Mouse (Mus musculus) c-Kit-positive CD71-positive TER-119-negative erythroid progenitor cells, embryonic 14.5 days (primary cell): ENCODE data around the gene Gm17349.
"Not testable (repeated sequence)": the region's sequence is repeated elsewhere in the genome, so short reads cannot be mapped to it uniquely, and the experiment has no call there.

Source experiments
- DNase-seq: peaks from one replicate; pipeline ENCODE4 v3.0.0-alpha.2; 2013; ENCODE audit warnings: low read depth

The Gm17349 gene

DNA sequence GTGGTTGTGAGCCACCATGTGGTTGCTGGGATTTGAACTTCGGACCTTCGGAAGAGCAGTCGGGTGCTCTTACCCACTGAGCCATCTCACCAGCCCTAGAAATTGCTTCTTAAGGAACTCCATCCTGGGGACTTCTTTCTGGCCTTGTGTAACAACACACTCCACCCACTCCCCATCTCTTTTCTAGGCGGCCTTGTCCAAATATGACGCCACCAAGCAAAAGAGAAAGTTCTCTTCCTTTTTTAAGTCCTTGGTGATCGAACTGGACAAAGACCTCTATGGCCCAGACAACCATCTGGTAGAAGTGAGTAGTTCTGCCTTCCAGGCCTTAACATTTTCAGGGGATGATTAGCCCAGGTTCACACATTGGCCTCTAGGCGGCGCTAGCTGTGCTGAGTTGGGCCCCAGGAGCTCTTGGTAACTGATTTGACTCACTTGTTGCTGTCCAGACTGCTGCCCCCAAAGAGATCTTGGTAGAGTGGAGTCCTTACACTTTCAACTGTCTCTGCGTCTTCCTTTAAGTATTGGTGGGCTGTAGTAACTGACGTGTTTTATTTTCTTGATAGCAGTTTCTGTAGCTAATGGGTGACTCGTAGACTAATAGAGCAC, at the start of gene Gm17349:
Gene Gm17349 (minus strand): TSS at position 51 of the 609 bp plus-strand sequence.
- peak; percentile 71 for DNase-seq

DNA sequence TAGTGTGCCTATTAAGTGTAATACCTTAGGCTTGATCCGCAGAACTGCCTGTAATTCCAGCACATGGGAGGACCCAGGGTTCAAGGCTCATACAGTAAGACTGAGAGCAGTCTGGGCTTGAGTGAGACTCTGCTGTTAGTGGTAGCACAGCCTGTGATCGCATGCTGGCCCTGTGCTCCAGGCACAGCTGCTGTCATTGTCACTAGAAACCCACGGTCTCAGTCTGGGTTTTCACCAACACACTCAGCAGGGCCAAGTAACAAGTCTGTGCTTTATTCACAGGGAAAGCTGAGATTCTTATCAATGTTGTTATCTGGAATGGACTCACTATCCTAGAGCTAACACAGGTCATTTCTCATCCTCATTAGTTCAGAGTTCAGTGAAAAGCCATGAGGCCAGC, 48.9 kb upstream of the Gm17349 start:
- DNase-seq: no peak

DNA sequence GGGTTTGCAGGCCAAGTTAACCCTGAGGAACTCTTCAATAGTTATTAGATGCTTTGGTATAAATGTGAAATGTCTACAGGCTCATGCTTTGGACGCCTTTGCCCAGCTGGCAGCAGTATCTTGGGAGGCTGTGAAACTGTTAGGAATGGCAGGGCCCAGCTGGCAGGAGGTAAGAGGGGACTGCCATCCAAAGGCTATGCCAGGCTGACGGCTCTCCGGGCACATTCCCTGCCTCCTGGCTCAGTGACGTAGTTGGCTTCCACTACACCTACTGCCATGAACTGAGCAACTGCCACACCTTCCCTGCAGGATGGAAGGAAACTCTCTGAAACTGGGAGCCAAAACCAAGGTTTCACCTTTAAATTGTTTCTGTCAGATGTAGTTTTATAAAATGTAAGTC, 34.9 kb upstream of the Gm17349 start:
- no peak for DNase-seq

DNA sequence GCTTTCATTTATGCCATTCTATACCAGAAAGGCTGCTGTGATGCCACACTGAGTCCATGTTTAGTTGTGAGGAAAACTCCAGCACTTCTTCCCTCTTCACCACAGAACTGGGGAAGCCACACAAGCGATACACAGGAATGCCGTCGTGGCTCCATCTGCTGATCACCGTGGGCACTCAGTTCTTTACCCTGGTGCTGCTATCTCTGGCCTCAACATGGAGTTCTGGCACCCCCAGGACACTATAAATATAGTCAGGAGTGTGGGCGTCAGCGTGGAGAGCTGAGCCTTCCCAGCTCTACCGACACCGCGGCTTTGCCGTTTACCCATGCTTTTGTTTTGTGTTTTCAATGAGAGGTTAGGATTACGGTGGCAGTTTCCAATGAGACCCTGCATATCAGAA, 31.4 kb upstream of the Gm17349 start:
- DNase-seq: no peak

DNA sequence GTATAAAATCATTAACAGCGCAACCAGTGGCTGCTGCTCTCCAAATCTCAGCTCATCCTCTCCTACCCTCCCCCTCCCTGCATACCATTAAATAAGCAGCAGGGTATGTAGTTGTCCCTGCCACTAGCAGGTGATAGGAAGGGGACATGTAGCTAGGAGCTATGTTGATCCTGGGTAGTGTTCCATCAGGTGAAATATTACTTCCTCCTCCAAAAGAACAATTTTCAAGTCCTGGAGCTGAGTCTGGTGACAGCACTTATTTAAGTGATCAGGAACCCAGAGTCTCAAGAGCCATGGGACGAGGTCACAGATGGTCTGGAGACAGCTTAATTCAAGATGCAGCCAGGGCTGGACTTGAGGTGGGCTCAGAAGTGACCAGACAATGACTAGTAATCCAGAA, 30.3 kb upstream of the Gm17349 start:
- no peak for DNase-seq

DNA sequence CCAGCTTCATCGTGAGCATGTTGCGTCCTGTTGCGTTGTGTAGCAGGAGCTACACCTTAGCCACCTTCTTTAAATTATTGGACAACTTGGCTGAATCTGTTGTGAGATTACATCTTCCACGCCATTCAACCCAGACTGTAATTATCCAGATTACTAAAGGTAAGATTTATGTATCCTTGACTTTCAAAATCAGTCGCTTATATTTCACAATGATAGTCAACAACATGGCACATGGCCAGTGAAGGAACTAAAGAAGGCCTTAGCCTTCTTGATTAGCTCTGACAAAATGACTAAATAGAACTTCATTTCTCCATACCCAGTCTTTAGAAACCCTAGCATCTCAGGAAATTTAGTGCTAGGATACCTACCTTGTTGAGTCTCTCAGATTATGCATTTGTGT, 27.9 kb upstream of the Gm17349 start:
- no peak for DNase-seq

DNA sequence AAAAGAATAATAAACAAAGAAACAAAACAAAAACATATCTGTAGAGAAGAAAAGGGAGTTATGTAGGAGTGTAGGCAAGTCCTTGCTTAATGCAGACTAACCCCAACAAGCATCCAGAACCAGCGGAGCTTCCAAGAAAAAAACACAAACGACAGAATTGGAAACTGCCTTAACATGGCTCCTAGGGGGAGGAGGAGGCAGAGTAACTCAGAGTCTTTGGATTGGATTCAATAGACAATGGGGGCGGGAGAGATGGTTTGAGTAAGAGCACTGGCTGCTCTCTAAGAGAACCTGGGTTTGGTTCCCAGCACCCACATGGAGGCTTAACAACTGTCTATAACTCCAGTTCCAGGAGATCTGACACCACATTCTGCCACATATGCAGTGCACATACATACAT, 26.4 kb upstream of the Gm17349 start:
- no peak for DNase-seq

DNA sequence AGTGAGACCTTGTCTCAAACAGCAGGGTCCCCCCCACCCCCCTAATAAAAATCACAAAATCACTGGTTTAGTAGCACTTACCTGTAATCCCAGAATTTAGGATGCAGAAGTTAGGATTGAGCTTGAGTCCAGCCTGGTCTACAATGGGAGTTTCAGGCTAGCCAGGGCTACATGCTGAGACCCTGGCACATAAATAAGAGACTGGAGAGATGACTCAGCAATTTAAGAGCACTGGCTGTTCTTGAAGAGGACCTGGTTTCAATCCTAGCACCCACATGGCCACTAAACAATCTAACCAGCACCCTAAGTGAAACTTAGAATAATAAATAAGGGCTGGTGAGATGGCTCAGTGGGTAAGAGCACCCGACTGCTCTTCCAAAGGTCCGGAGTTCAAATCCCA, 25.9 kb upstream of the Gm17349 start:
- DNase-seq: no peak

DNA sequence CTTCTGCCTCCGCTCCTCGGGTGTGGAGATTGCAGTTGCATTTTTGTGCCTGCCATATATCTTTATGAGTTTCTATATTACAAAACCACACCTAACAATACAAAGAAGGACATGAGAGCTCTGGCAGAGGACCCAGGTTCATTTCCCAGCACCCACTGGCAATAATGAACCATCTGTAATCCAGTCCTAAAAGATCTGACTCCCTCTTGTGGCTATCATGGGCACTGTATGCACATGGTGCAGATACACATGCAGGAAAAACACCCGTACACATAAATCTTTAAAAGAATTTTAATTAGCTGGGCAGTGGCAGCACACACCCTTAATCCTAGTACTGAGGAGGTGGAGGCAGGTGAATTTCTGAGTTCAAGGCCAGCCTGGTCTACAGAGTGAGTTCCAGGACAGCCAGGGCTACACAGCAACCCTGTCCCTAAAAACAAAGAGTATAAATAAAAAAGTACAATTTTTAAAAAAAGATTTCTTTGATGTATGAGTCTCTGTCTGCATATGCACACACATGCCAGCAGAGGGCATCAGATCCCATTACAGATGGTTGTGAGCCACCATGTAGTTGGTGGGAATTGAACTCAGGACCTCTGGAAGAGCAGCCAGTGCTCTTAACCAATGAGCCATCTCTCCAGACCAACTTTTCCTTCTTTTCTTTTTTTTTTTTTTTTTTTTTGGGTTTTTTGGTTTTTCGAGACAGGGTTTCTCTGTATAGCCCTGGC, 23.9 kb upstream of the Gm17349 start:
- no peak for DNase-seq

DNA sequence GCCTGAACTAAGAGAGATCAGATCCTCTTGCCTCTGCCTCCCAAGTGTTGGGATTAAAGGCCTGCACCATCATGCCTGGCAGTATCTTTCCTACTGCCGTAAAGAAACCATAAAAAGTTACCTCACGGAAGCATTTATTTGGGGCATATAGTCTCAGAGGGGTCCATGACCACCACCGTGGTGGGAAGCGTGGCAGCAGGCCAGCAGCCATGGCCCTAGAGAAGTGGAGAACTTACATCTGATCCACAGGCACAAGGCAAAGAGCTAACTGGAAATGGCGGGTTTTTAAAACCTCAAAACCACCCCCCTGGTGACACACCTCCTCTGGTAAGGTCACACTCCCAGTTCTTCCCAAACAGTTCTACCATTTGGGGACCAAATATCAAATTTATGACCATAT, 22.9 kb upstream of the Gm17349 start:
- DNase-seq: no peak

DNA sequence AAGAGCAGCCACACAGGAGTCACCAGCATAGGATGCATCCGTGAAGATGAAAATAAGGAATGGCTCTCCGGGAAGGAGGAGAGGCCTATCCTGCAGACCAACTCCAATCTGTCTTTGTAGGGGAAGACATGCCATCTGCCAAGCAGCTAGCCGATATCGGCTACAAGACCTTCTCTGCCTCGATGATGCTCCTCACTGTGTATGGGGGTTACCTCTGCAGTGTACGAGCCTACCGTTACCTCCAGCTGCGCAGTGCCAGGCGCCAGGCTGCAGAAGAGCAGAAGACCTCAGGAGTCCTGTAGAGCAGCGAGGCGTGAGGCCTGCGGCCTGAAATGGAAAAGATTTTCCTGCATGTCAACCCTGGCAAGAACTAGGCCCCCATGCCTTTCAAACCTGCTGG, 22.2 kb upstream of the Gm17349 start:
- no peak for DNase-seq

DNA sequence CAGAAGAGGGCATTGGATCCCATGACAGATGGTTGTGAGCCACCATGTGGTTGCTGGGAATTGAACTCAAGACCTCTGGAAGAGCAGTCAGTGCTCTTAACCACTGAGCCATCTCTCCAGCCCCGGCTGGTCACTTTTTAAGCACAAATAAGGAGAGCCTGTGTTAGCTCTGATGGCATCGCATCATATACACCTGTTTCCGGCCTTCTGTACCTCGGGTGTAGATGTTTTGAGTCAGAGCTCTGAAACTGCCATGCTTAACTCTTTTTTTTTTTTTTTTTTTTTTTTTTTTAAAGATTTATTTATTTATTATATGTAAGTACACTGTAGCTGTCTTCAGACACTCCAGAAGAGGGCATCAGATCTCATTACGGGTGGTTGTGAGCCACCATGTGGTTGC, 21.7 kb upstream of the Gm17349 start:
- DNase-seq: not testable (repeated sequence)

DNA sequence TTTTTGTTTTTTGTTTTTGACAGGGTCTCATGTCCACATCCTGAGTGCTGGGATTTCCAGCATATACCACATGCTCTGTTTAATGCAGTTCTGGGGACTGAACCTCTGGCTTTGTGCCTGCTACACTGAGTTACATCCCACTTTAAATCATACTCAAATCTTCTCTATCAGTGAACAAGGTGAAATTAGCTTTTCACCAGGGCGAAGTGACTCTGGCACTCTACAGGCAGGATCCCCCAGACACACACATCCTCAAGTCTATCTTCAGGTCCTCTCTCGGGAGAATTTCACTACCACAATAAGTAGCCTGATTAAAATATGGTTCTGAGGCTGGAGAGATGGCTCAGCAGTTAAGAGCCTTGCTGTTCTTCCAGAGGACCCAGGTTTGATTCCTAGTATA, 21.3 kb upstream of the Gm17349 start:
- no peak for DNase-seq

DNA sequence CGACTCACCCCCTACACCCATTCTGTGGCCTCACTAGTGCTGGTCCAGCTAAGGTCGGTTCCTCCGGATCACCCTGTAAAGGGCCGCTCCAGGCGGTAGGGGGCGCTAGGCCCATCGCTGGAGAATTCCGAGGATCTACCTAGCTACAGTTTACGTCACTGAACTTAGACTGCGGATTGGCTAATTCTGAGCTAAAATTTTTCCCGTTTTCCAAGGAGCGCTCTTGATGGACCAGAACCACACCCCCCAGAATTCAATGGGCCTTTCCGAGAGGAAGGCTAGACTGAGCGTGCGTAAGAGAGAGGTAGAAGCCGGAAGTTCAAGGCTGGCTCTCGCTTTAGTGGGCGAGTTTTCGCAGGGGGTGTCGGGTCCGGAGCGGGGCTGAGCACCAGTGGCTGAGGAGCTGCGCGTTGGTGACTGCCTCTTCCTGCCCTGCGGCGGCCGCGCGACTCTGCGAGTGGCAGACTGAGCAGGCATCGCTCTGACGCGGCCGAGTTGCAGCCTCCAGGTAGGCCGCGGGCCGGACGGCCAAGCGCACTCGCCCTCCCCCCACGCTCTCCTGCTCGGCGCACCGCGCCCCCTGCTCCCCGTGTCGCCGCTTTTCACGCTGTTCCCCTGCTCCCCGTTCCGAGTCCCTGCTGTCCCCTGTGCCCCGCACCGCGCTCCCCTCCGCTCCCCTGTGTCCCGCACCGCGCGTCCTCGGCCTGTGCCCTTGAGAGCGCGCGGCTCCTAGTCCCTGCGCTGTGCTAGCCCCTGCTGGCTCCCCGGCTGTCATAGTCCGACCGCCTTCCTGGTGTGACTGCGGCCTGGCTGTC, 20.3 kb upstream of the Gm17349 start, which contains the start of gene Cox14:
Gene Cox14 (plus strand): TSS at position 278 of the 815 bp plus-strand sequence.
- DNase-seq: peak; percentile 95

DNA sequence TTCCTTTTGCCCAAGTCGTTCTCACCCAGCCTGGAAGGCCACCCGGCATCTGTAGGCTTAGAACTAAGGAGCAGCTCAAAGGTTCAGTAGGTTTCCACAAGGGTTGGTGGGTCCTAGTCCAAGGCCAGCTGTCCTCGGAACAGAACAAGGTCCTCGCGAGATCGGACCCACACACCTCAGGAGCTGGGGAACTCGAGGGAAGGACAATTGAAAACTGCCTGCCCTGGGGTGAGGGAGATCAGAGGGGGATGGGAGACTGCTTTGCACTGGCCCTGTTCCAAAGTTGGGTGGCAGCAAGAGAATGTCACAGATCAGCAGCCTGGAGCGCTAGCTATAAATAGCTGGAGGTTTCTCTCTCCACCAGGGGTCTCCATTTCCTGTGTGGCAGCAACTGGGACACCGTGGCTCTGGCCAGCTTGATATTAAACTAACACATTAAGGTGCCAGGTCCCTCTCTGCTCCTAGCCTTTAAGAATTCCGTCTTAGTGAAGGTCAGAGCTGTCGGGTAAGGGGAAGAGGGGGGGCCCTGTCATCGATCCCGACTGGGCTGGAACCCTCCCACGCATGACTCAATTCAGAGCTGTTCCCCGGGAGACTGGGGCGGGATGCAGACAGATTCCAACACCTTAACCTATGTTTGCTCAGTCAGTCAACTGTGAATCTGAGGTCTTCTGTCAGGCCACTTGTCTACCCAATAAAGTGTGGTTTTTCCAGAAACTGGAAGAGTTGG, 19.2 kb upstream of the Gm17349 start:
- peak; percentile 53 for DNase-seq

DNA sequence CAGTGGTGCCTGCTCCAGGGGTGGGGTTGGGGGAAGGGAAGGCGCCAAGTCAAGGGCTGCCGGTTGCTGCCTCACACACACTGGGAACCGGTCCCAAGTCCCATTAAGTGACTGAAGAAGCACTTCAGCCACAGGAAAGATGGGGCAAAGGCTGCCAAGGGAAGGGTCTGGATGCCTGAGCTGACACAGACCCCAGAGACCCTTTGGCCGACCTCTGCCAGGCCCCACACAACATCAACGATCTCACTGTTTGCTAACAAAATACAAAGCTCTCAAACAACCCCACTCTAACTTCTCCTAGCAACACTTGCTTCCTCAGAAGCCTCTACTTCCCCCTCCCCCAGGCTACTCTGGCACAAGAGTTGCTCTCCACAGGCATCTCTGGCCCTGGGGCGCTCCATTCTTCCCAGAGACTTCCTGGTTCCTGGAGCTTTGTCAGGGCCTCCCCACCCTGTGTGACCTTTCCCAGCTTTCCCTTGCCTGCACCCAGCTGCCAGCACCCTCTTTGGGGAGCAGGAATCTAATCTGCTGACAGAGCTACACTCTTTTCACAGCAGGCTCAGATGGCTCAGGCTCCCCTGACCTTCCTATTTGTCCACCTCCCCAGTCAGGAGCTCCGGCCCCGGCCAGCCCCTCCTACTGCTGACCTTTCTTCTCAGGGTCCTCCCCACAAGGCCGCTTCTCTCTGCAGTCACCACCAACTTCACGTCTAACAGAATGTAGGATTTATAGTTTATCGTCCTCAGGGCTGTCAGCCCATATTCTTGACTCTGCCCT, 18.4 kb upstream of the Gm17349 start:
- no peak for DNase-seq

DNA sequence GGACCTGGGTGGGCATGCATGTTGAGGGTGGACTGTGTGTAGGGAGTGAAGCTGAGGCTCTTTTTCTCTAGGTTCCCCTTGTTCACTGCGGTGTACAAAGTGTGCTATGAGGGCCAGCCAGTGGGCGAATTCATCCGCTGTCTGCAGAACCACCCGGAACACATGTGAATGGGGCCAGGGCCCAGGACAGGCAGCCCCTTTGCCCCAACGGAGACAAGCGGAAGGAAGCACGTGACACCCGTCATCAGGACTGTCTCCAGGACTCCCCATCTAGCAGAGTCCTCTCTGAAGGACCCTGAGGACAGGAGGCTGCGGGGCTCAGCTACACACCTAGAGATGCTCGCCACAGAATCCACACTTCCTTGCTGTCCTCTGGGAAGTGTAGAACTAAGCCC, 17.8 kb upstream of the Gm17349 start:
- no peak for DNase-seq

DNA sequence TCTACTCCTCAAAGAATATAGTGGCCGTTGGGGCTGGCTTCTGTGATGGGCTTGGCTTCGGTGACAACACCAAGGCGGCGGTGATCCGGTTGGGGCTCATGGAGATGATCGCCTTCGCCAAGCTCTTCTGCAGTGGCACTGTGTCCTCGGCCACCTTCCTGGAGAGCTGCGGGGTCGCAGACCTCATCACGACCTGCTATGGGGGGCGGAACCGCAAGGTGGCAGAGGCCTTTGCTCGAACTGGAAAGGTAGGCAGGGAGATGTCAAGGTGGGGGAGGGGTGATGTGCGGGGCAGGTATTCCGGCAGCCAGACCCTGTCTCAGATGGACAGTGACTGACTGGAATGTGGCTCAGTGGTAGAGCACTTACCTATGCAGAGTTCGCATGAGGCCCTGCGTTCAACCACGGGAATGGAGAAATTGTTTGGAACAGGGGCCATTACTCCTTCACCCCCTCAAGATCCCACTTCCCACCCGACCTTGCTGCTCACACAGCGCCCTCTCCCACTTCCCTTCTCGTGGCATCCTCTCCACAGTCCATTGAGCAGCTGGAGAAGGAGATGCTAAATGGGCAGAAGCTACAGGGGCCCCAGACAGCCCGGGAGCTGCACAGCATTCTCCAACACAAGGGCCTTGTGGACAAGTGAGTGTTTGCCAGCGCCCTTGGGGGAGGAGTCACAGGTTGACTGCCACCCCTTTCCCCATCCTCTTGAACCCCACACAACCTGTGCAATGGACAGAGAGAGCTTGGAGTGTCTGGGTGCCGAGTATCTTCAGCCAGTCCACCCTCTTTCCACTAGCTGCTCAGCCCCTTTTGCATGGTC, 16.8 kb upstream of the Gm17349 start:
- no peak for DNase-seq

DNA sequence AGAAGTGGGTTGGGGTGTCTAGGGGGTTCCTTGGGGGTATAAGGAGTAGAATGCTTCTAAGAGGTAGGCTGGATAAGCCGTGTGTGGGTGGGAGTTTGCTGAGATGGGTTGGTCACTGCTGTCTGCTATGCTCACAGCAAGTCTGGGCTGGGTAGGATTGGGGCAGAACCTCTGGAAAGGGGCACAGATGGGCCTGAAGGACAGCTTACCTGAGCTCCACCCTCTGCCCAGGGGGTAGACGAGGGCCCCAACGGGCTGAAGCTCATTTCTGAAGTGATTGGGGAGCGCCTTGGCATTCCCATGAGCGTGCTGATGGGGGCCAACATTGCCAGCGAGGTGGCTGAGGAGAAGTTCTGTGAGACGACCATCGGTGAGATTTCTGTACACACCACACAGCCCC, 14.6 kb upstream of the Gm17349 start:
- no peak for DNase-seq

DNA sequence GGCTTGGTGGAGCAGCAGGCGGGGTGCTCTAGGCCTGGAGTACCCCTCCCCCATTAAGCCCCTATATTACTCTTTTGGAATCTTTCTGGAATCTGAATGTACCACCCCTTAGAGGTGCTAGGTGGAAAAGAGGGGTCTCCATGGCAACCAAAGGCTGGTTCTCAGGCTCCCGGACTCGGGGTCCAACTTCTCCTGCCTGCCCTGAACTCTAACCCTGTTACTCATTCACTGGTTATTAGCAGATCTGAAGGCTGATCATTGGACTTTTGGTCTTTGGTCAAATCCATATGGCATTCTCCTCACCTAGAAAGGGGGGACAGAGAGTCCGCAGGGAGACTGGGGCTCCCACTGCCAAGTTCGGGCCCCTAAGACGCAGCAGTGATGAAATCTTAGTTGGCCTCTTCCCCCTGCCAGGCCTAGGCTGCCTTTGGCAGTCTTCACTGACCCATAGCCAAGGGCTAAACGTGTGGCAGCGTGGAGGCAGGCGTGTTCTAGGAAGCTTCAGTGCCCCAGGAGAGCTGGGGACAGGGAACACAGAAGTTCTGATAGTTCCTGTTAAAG, 13.3 kb upstream of the Gm17349 start:
- no peak for DNase-seq
